Mouse (Mus musculus): Measurements from ENCODE around the gene Rnf222. TPM values are rescaled to one million over a fixed set of nuclear protein-coding genes. Genes with fewer than 3 reads are reported as not detected.
"Not testable (repeated sequence)": the region's sequence is repeated elsewhere in the genome, so short reads cannot be mapped to it uniquely, and the experiment has no call there.

Rnf222 gene
- total and polyA plus RNA-seq, 3 experiments, result 0.23 to 0.28 TPM; not detected in 1

DNA sequence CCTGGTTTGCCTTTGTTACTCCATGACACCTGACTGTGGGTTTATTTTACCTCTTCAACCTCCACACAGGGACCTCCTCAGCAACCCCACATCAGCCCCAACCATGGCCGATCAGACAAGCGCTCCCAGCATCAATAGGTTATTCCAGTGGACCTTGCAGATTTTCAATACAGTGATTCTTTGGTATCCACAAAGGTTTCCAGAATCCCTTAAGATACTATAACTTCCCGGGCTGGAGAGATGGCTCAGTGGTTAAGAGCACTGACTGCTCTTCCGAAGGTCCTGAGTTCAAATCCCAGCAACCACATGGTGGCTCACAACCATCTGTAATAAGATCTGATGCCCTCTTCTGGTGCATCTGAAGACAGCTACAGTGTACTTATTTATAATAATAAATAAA is 48.6 kb downstream of the Rnf222 start:
- not testable (repeated sequence) for H3K27me3 ChIP-seq (ENCODE audit: control insufficient read depth in 1 of 2, insufficient read depth in 2 of 2, low read length in 2 of 2); H3K36me3 ChIP-seq (ENCODE audit: control insufficient read depth in 1 of 2, insufficient read depth in 2 of 2, low read length in 2 of 2); H3K27ac ChIP-seq (ENCODE audit: control insufficient read depth, low read depth, low read length); DNase-seq (ENCODE audit: low read depth, low spot score); H3K79me2 ChIP-seq (ENCODE audit: control insufficient read depth, insufficient read depth, low read length, poor library complexity); H3K4me3 ChIP-seq (ENCODE audit: control insufficient read depth in 1 of 2, insufficient read depth in 1 of 2, low read depth in 2 of 2, low read length in 2 of 2); H3K9ac ChIP-seq (ENCODE audit: control insufficient read depth, low read depth, low read length, poor library complexity, severe bottlenecking); H3K9me3 ChIP-seq (replicated peaks; ENCODE audit: insufficient read depth, low read length)
- H3K4me1 ChIP-seq (ENCODE audit: control insufficient read depth in 1 of 2, insufficient read depth in 2 of 2, low read length in 2 of 2), result peaks cover 0 to 11% of the 10 kb centered on the region in 2 experiments; a peak in 1 of 4 replicates
- peak; percentile 70 for TF ChIP-seq TBP (IDR thresholded peaks at IDR 0.05; ENCODE audit: low read depth, low read length)

DNA sequence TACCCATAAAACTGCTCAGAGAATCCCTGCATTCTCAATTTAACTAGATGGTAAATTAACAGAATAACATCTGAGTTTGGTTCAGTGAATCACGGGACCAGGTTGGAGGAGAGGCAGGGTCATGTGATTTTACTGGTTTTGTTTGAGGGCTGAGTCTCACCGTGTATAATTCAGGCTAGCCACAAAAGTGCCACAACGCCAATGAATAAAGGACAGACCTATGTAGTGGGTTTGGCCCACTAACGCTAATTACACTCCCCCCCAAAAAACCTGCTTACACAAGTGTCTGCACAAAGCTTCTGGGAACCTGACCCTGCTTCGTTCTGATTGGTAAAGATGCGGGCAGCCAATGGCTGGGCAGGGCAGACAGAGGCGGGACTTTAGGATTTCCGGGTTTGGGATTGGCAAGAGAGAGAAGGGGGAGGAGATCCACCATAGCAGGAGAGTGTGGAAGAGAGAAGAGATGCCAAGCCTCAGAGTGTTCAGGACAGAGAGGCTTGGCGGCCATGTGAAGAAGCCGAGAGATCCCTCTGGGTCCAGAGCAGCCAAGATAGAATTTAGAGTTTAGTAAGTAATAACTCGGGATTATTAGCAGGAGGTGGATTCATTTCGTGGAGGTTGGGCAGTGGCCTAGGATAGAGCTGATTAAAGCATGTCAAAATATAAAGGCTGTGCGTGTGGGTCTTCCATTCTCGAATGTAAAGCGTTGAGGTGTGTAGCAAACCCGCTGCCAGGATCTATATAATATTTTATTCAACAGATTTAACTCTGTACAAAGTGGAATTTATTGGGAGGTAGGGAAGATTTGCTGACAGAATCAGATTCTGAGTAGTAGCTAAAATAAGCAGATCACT is 51.3 kb downstream of the Rnf222 start:
- Histone ChIP-seq H3K9ac (ENCODE audit: control insufficient read depth, low read depth, low read length, poor library complexity, severe bottlenecking) (peak overlapping the region; percentile 59), H3K79me2 (ENCODE audit: control insufficient read depth, insufficient read depth, low read length, poor library complexity) (no peaks in the 10 kb centered on the region), H3K4me1 (ENCODE audit: control insufficient read depth in 1 of 2, insufficient read depth in 2 of 2, low read length in 2 of 2) (peaks cover 0 to 11% of the 10 kb centered on the region in 2 experiments; a peak in 1 of 4 replicates), H3K4me3 (ENCODE audit: control insufficient read depth in 1 of 2, insufficient read depth in 1 of 2, low read depth in 2 of 2, low read length in 2 of 2) (peak overlapping the region; percentile 52 to 80), H3K27ac (ENCODE audit: control insufficient read depth, low read depth, low read length) (peak overlapping the region; percentile 32; the same call in 1 of the 2 replicates), H3K9me3 (replicated peaks; ENCODE audit: insufficient read depth, low read length) (no peaks in the 10 kb centered on the region), H3K36me3 (ENCODE audit: control insufficient read depth in 1 of 2, insufficient read depth in 2 of 2, low read length in 2 of 2) (peaks cover 0 to 9% of the 10 kb centered on the region in 2 experiments; a peak in 1 of 4 replicates), H3K27me3 (ENCODE audit: control insufficient read depth in 1 of 2, insufficient read depth in 2 of 2, low read length in 2 of 2) (no peaks in the 10 kb centered on the region; a peak in 1 of 4 replicates)
- TF ChIP-seq TBP (IDR thresholded peaks at IDR 0.05; ENCODE audit: low read depth, low read length) (peak; percentile 74), ETS1 (IDR thresholded peaks at IDR 0.05; ENCODE audit: low read depth, low read length) (0 out of 2 replicates have a peak, but pooled peaks have one; percentile 21), MXI1 (IDR thresholded peaks at IDR 0.05; ENCODE audit: low read depth, low read length) (peak; percentile 67), HCFC1 (IDR thresholded peaks at IDR 0.05; ENCODE audit: low read depth, low read length) (peak; percentile 71), NELFE (IDR thresholded peaks at IDR 0.05; ENCODE audit: low read depth, low read length) (peak; percentile 78), ZNF384 (IDR thresholded peaks at IDR 0.05; ENCODE audit: low read depth, low read length) (peak; percentile 46; the same call in 1 of the 2 replicates), GABPA (IDR thresholded peaks at IDR 0.05; ENCODE audit: low read depth, low read length) (no peak), RCOR1 (IDR thresholded peaks at IDR 0.05; ENCODE audit: low read depth, low read length) (no peak; the same call in 1 of the 2 replicates), USF2 (IDR thresholded peaks at IDR 0.05; ENCODE audit: borderline replicate concordance in 1 of 2, insufficient read depth in 1 of 2, low read depth in 1 of 2, low read length in 2 of 2) (peak in 1 of 2 experiments; percentile 68; a peak in 1 of 4 replicates), MAX (IDR thresholded peaks at IDR 0.05; ENCODE audit: low read length) (no peak; the same call in 1 of the 2 replicates), ELF1 (IDR thresholded peaks at IDR 0.05; ENCODE audit: low read depth, low read length) (peak; percentile 95), BHLHE40 (IDR thresholded peaks at IDR 0.05; ENCODE audit: borderline replicate concordance, low read depth, low read length) (no peak), USF1 (IDR thresholded peaks at IDR 0.05; ENCODE audit: low read depth, low read length) (peak; percentile 90), UBTF (IDR thresholded peaks at IDR 0.05; ENCODE audit: borderline replicate concordance, insufficient read depth, low read depth, low read length) (no peak), POLR2AphosphoS2 (IDR thresholded peaks at IDR 0.05; ENCODE audit: low read length) (peak; percentile 80), ZKSCAN1 (IDR thresholded peaks at IDR 0.05; ENCODE audit: low read depth, low read length) (no peak), SIN3A (IDR thresholded peaks at IDR 0.05; ENCODE audit: low read length) (peak; percentile 80), EP300 (IDR thresholded peaks at IDR 0.05; ENCODE audit: low read depth in 1 of 2, low read length in 2 of 2) (no peak), TCF12 (IDR thresholded peaks at IDR 0.05; ENCODE audit: low read depth, low read length) (no peak), GATA1 (IDR thresholded peaks at IDR 0.05; ENCODE audit: low read depth, low read length) (0 out of 2 replicates have a peak, but pooled peaks have one; percentile 2), NRF1 (IDR thresholded peaks at IDR 0.05; ENCODE audit: insufficient read depth, low read depth, low read length, poor library complexity, severe bottlenecking) (no peak), POLR2A (IDR thresholded peaks at IDR 0.05; ENCODE audit: control insufficient read depth in 1 of 2, insufficient read depth in 1 of 2, low read depth in 1 of 2, low read length in 2 of 2, poor library complexity in 1 of 2) (peak; percentile 62 to 91; a peak in 3 of 4 replicates), MAZ (IDR thresholded peaks at IDR 0.05; ENCODE audit: low read depth, low read length) (no peak; the same call in 1 of the 2 replicates), MYC (IDR thresholded peaks at IDR 0.05; ENCODE audit: low read depth, low read length) (0 out of 2 replicates have a peak, but pooled peaks have one; percentile 4), ZMIZ1 (IDR thresholded peaks at IDR 0.05; ENCODE audit: low read depth, low read length) (peak; percentile 59; the same call in 1 of the 2 replicates), CHD1 (IDR thresholded peaks at IDR 0.05; ENCODE audit: low read depth, low read length) (no peak)
- DNase-seq (ENCODE audit: low read depth, low spot score), result peak; percentile 97

All from MEL (cell line).